Mouse (Mus musculus) forelimb bud, embryonic 11.5 days (tissue): ENCODE measurements around the gene Gm14408.
"Not testable (repeated sequence)": the region's sequence is repeated elsewhere in the genome, so short reads cannot be mapped to it uniquely, and the experiment has no call there.

Source experiments
- DNase-seq: peaks from one replicate; pipeline ENCODE4 v3.0.0-alpha.2; 2012; ENCODE audit warnings: low read depth, low spot score

Gene Gm14408

DNA sequence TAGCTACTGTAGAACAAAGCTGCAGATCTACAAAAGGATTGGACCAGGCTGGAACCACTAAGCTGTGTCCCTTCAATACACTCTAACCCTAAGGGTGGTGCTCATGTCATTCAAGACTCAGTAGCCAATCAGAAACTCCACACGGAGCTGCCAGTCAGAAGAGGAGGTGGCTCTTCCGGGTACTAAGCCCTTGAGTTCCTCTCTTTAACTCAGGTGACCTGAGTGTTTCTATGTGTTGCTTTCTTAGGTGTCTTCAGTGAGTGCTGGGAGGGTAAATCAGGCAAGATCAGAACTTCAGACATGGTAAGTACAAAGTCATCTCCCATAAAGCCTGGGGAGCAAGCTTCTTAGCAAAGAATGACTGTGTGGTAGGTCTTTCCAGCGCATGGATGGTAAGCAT lies at the start of gene Gm14408:
Gene Gm14408, plus strand, starts transcription at position 301 of the 400 bp plus-strand sequence.
- DNase-seq = not testable (repeated sequence)

GRCm38 (mm10) chr2:176798312-176798711 lies 32.6 kb upstream of the Gm14408 start, which contains the start of gene Gm14295:
Gene Gm14295, plus strand, starts transcription at chr2:176798612.
- not testable (repeated sequence) for DNase-seq

DNA sequence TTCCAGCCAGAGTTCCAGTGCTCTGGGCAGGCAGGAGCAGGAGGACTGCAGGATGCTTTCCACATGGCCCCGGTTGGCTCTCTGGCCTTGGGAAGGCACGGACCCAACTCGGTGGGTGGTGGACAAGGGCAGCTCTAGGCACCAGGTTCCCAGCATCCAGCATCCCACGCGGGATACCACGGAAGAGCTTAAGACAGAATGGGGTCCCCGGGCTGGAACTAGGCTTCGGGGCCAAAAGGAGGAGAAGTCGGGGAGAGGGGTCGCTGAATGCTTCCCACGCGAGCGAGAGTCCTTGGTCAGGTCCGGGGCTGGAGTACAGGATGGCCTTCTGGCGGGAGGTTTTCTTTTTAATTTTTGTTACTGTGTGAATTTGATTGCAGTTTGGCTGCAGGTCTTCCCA lies 32.2 kb upstream of the Gm14408 start:
- DNase-seq = not testable (repeated sequence)
